15 mouse cellular contexts compared by ENCODE assay signal in genomic region chr3:100705128-100705667, GRCm38 (mm10). TPM values are rescaled to one million over a fixed set of nuclear protein-coding genes. Genes with fewer than 3 reads are reported as not detected.
A peak's percentile ranks its signal among the peaks of the same experiment; 100 is the strongest.
DNase-seq lines count a peak whose midpoint lies in the region; ATAC-seq and TF ChIP-seq lines count a peak whose summit lies in the region.
"Had no signal": no experiment of that assay in that cellular context is flagged by ENCODE, and none has a peak within 500 bp of the region (broad histone marks: within the 10 kb centered on the region; RNA-seq: fewer than 3 reads in every experiment).

No protein-coding gene starts in this region.

- no peaks in the 10 kb centered on the region for H3K36me3 ChIP-seq in kidney, embryonic 14.5 days (ENCODE audit: control insufficient read depth, insufficient read depth, low read length)
- no peaks in the 10 kb centered on the region for H3K36me3 ChIP-seq in midbrain, embryonic 16.5 days (ENCODE audit: control insufficient read depth, insufficient read depth, low read length)
- H3K36me3 ChIP-seq in forebrain, embryonic 13.5 days (ENCODE audit: poor library complexity, severe bottlenecking) = no peaks in the 10 kb centered on the region
- H3K36me3 ChIP-seq: heart, embryonic 12.5 days; limb, embryonic 12.5 days had no signal

- TF ChIP-seq POLR2A in lung, adult 2 months (IDR thresholded peaks at IDR 0.05; ENCODE audit: borderline replicate concordance, extremely low read depth, low read depth, low read length) = no peak

- peak overlapping the region; percentile 13; the same call in 1 of the 2 replicates for H3K4me2 ChIP-seq in kidney, embryonic 14.5 days (replicated peaks; ENCODE audit: low read depth, low read length)
- peak overlapping the region; percentile 17; the same call in 1 of the 2 replicates for H3K4me2 ChIP-seq in midbrain, embryonic 16.5 days (ENCODE audit: low read length)
- H3K4me2 ChIP-seq in forebrain, embryonic 13.5 days = no peak overlapping the region
- H3K4me2 ChIP-seq: heart, embryonic 12.5 days; limb, embryonic 12.5 days; lung, embryonic 14.5 days had no signal

- no peak for DNase-seq in kidney, adult 11 months
- DNase-seq in right cerebral cortex, adult 2 months (ENCODE audit: low spot score in 2 of 2) = peak; percentile 44 to 52
- DNase-seq in right cerebral cortex, postnatal 10 days (ENCODE audit: low spot score in 2 of 2) = no peak
- no peak for DNase-seq in lung, adult 2 months
- DNase-seq: adrenal gland, adult 8-10 months; embryo, embryonic 11 days; lung, embryonic 14.5 days had no signal

- no peaks in the 10 kb centered on the region for H3K27me3 ChIP-seq in kidney, embryonic 14.5 days (ENCODE audit: control insufficient read depth, insufficient read depth, low read length)
- no peaks in the 10 kb centered on the region for H3K27me3 ChIP-seq in midbrain, embryonic 16.5 days (ENCODE audit: control insufficient read depth, insufficient read depth, low read depth, low read length)
- H3K27me3 ChIP-seq in forebrain, embryonic 13.5 days = no peaks in the 10 kb centered on the region
- H3K27me3 ChIP-seq: heart, embryonic 12.5 days; limb, embryonic 12.5 days had no signal

- H3K9me3 ChIP-seq in kidney, embryonic 14.5 days (ENCODE audit: control insufficient read depth, low read length) = no peaks in the 10 kb centered on the region
- no peaks in the 10 kb centered on the region for H3K9me3 ChIP-seq in midbrain, embryonic 16.5 days (replicated peaks; ENCODE audit: control insufficient read depth, low read length, poor library complexity, severe bottlenecking)
- H3K9me3 ChIP-seq in forebrain, embryonic 13.5 days (replicated peaks) = no peaks in the 10 kb centered on the region
- H3K9me3 ChIP-seq: heart, embryonic 12.5 days; limb, embryonic 12.5 days had no signal

- no peak overlapping the region; the same call in 1 of the 2 replicates for H3K9ac ChIP-seq in kidney, embryonic 14.5 days (ENCODE audit: low read depth, low read length)
- H3K9ac ChIP-seq in midbrain, embryonic 16.5 days (ENCODE audit: low read depth, low read length) = no peak overlapping the region
- H3K9ac ChIP-seq in forebrain, embryonic 13.5 days = no peak overlapping the region
- H3K9ac ChIP-seq: heart, embryonic 12.5 days; limb, embryonic 12.5 days; lung, embryonic 14.5 days had no signal

- H3K4me3 ChIP-seq in kidney, embryonic 14.5 days (ENCODE audit: low read length) = no peak overlapping the region
- no peak overlapping the region for H3K4me3 ChIP-seq in midbrain, embryonic 16.5 days (ENCODE audit: low read depth, low read length)
- H3K4me3 ChIP-seq in lung, adult 2 months (replicated peaks; ENCODE audit: extremely low read depth, low read depth, low read length) = no peak overlapping the region
- no peak overlapping the region for H3K4me3 ChIP-seq in forebrain, embryonic 13.5 days
- H3K4me3 ChIP-seq: erythroblast, embryonic 14.5 days; heart, embryonic 12.5 days; limb, embryonic 12.5 days had no signal

- no peak for TF ChIP-seq CTCF in lung, adult 2 months (IDR thresholded peaks at IDR 0.05; ENCODE audit: insufficient read depth, low read length)

- 31% methylated on average over 11 of the region's 11 CpGs for WGBS in kidney, embryonic 14.5 days
- 41% methylated on average over 11 of the region's 11 CpGs for WGBS in midbrain, embryonic 16.5 days
- 56% methylated on average over 11 of the region's 11 CpGs for WGBS in lung, adult 2 months
- 75% methylated on average over 11 of the region's 11 CpGs for WGBS in forebrain, embryonic 13.5 days

- H3K27ac ChIP-seq in kidney, embryonic 14.5 days (ENCODE audit: low read depth, low read length) = 0 out of 2 replicates have a peak overlapping the region, but pooled peaks have one; percentile 6
- H3K27ac ChIP-seq in midbrain, embryonic 16.5 days (ENCODE audit: low read length) = no peak overlapping the region
- H3K27ac ChIP-seq in forebrain, embryonic 13.5 days = no peak overlapping the region
- H3K27ac ChIP-seq: limb, embryonic 12.5 days had no signal

- H3K4me1 ChIP-seq in kidney, embryonic 14.5 days (ENCODE audit: control insufficient read depth, insufficient read depth, low read length) = peaks cover 16% of the 10 kb centered on the region
- peaks cover 12% of the 10 kb centered on the region for H3K4me1 ChIP-seq in midbrain, embryonic 16.5 days (ENCODE audit: control insufficient read depth, insufficient read depth, low read length)
- H3K4me1 ChIP-seq in lung, adult 2 months (ENCODE audit: control insufficient read depth, insufficient read depth, low read length) = no peaks in the 10 kb centered on the region; the same call in 1 of the 2 replicates
- peaks cover 18% of the 10 kb centered on the region for H3K4me1 ChIP-seq in forebrain, embryonic 13.5 days

- ATAC-seq in kidney, embryonic 14.5 days (ENCODE audit: low FRiP score, low TSS enrichment) = peak; percentile 55; the same call in 1 of the 2 replicates
- peak; percentile 65 for ATAC-seq in granulocyte monocyte progenitor cell, adult 5-6 weeks (replicated peaks; ENCODE audit: poor library complexity, severe bottlenecking)
- ATAC-seq in midbrain, embryonic 16.5 days = no peak
- no peak for ATAC-seq in forebrain, embryonic 13.5 days
- ATAC-seq: inflammation-experienced regulatory T-cells, adult 6 months had no signal

RNA-seq across cellular contexts. Expression of gene Man1a2, which starts 19.9 kb away (rescaled TPM):
- 69.9 and 102 TPM in 2 replicates for polyA plus RNA-seq in kidney, embryonic 14.5 days (2014; fragmentation: Nextera tagmentation; extraction: Ambion mirVana)
- total RNA-seq in granulocyte monocyte progenitor cell, adult 5-6 weeks (2014; fragmentation: Nextera tagmentation) = 15.2 and 17.7 TPM in 2 replicates
- total RNA-seq in granulocyte monocyte progenitor cell, adult 5-6 weeks (2017) = 64.0 and 68.5 TPM in 2 replicates
- 30.7 and 32.7 TPM in 2 replicates for polyA plus RNA-seq in midbrain, embryonic 16.5 days (2015; fragmentation: Nextera tagmentation; extraction: Ambion mirVana)
- 11.2 and 22.4 TPM in 2 replicates for polyA plus RNA-seq in lung, adult 2 months (2012; rRNA removed)
- 31.0 and 35.4 TPM in 2 replicates for polyA plus RNA-seq in forebrain, embryonic 13.5 days (2015; fragmentation: Nextera tagmentation; extraction: Ambion mirVana)

Comparison
In these comparisons a context has a peak if more than half of its experiments do, and no peak if none do; other contexts are left out.
1. DNase-seq: peak in right cerebral cortex, adult 2 months (2 of 2); none in kidney, adult 11 months (single experiment), right cerebral cortex, postnatal 10 days (0 of 2) and lung, adult 2 months (single experiment).
2. ATAC-seq: peak in kidney, embryonic 14.5 days (single experiment) and granulocyte monocyte progenitor cell, adult 5-6 weeks (single experiment); none in midbrain, embryonic 16.5 days (single experiment) and forebrain, embryonic 13.5 days (single experiment).